Mouse (Mus musculus) limb, embryonic 11.5 days (tissue): Measurements from ENCODE around the gene Ncs1. TPM values are rescaled to one million over a fixed set of nuclear protein-coding genes. Genes with fewer than 3 reads are reported as not detected.
A peak's percentile ranks its signal among the peaks of the same experiment; 100 is the strongest.

ENCODE experiments used
- ATAC-seq: fragments of 200-750 bp; cut with Nextera tagmentation; 2 replicates; pipeline ENCODE4 v1.8.0; 2017; ENCODE audit warnings: low read depth; ENCODE audit not compliant: insufficient number of reproducible peaks, low FRiP score, low TSS enrichment
- DNase-seq: peaks from one replicate; pipeline ENCODE4 v3.0.0-alpha.2; 2015; ENCODE audit warnings: low spot score
- H3K27ac ChIP-seq: fragments of 300-500 bp; sonication (generic); replicated peaks from 2 replicates; pipeline ENCODE4 v1.5.1; 2014; ENCODE audit warnings: low read depth, mild to moderate bottlenecking, low read length
- H3K27me3 ChIP-seq: fragments of 300-500 bp; sonication (generic); 2 replicates; pipeline ENCODE4 v1.6.1; 2014; ENCODE audit warnings: mild to moderate bottlenecking, low read length, mixed read lengths; ENCODE audit not compliant: control insufficient read depth, insufficient read depth
- H3K36me3 ChIP-seq: fragments of 300-500 bp; sonication (generic); 2 replicates; pipeline ENCODE4 v1.6.1; 2014; ENCODE audit warnings: mild to moderate bottlenecking, low read length, moderate library complexity, mixed read lengths; ENCODE audit not compliant: control insufficient read depth, insufficient read depth
- H3K4me1 ChIP-seq: fragments of 300-500 bp; sonication (generic); 2 replicates; pipeline ENCODE4 v1.6.1; 2014; ENCODE audit warnings: low read length, mixed read lengths; ENCODE audit not compliant: control insufficient read depth, insufficient read depth
- H3K4me2 ChIP-seq: fragments of 300-500 bp; sonication (generic); 2 replicates; pipeline ENCODE4 v1.6.1; 2014; ENCODE audit warnings: low read depth, mild to moderate bottlenecking, moderate library complexity; ENCODE audit not compliant: severe bottlenecking
- H3K4me3 ChIP-seq: fragments of 300-500 bp; sonication (generic); 2 replicates; pipeline ENCODE4 v1.5.1; 2014; ENCODE audit warnings: low read depth, low read length
- H3K9ac ChIP-seq: fragments of 300-500 bp; sonication (generic); 2 replicates; pipeline ENCODE4 v1.6.1; 2014; ENCODE audit warnings: mild to moderate bottlenecking, low read length
- H3K9me3 ChIP-seq: fragments of 300-500 bp; sonication (generic); 2 replicates; pipeline ENCODE4 v1.6.1; 2016; ENCODE audit warnings: low read length; ENCODE audit not compliant: control insufficient read depth
- WGBS: fragments of 180-500 bp; shearing (Covaris S2); extraction: QIAGEN DNeasy Blood & Tissue Kit; methylation state at CpG from one replicate; pipeline ENCODE4 v1.1.7; 2014; 5-methylcytosine and 5-hydroxymethylcytosine counted together
- polyA plus RNA-seq: library from polyadenylated mRNA; unstranded; fragments of >200 nt; fragmentation: Nextera tagmentation; extraction: Ambion mirVana; gene quantifications from 2 replicates; pipeline ENCODE4 v1.2.1, GENCODE M21; 2014

The Ncs1 gene
- polyA plus RNA-seq, 1 experiment from 2014 or later = 59.6 TPM

- no peaks in the 10 kb centered on the region for H3K36me3 ChIP-seq
- no peak overlapping the region for H3K9ac ChIP-seq
- no peak overlapping the region for H3K4me2 ChIP-seq
- 74% methylated on average over 22 of the region's 22 CpGs for WGBS
- H3K27me3 ChIP-seq = no peaks in the 10 kb centered on the region
- DNase-seq = no peak
- H3K27ac ChIP-seq = no peak overlapping the region
- H3K9me3 ChIP-seq = no peaks in the 10 kb centered on the region
- H3K4me3 ChIP-seq = no peak overlapping the region
- no peaks in the 10 kb centered on the region for H3K4me1 ChIP-seq
- no peak for ATAC-seq
Measured at GRCm38 (mm10) chr2:31304801-31305665, 59.4 kb downstream of the Ncs1 start.

GRCm38 (mm10) chr2:31305684-31306083 is 60.1 kb downstream of the Ncs1 start:
- H3K4me1 ChIP-seq = no peaks in the 10 kb centered on the region
- H3K27me3 ChIP-seq = no peaks in the 10 kb centered on the region
- DNase-seq = peak; percentile 73
- no peak overlapping the region for H3K27ac ChIP-seq
- ATAC-seq = no peak
- H3K9me3 ChIP-seq = no peaks in the 10 kb centered on the region
- 45% methylated on average over 4 of the region's 4 CpGs for WGBS
- no peaks in the 10 kb centered on the region for H3K36me3 ChIP-seq
- H3K4me2 ChIP-seq = no peak overlapping the region
- H3K9ac ChIP-seq = no peak overlapping the region
- H3K4me3 ChIP-seq = no peak overlapping the region

- no peak for ATAC-seq
- WGBS = 61% methylated on average over 4 of the region's 4 CpGs
- H3K9ac ChIP-seq = no peak overlapping the region
Measured at GRCm38 (mm10) chr2:31308257-31308656, 62.6 kb downstream of the Ncs1 start.

GRCm38 (mm10) chr2:31309549-31309948 is 63.9 kb downstream of the Ncs1 start:
- Histone ChIP-seq H3K27me3 (peaks cover 27% of the 10 kb centered on the region), H3K4me1 (peaks cover 7% of the 10 kb centered on the region), H3K36me3 (no peaks in the 10 kb centered on the region), H3K9ac (no peak overlapping the region), H3K4me2 (no peak overlapping the region), H3K9me3 (no peaks in the 10 kb centered on the region), H3K4me3 (no peak overlapping the region), H3K27ac (no peak overlapping the region)
- DNase-seq (no peak), ATAC-seq (no peak)
- WGBS = 43% methylated on average over 15 of the region's 15 CpGs

More at GRCm38 (mm10) chr2:31308257-31308656, 62.6 kb downstream of the Ncs1 start:
- H3K4me3 ChIP-seq = no peak overlapping the region
- no peak for DNase-seq
- no peaks in the 10 kb centered on the region for H3K9me3 ChIP-seq
- no peaks in the 10 kb centered on the region for H3K36me3 ChIP-seq
- H3K4me2 ChIP-seq = no peak overlapping the region
- no peak overlapping the region for H3K27ac ChIP-seq
- peaks cover 14% of the 10 kb centered on the region for H3K27me3 ChIP-seq
- no peaks in the 10 kb centered on the region for H3K4me1 ChIP-seq

GRCm38 (mm10) chr2:31314007-31314465 is 68.4 kb downstream of the Ncs1 start, which contains the start of gene Hmcn2:
Gene Hmcn2, plus strand, starts transcription at chr2:31314415.
- Histone ChIP-seq H3K4me3 (peak within 1 kb of the TSS; percentile 12; the same call in 1 of the 2 replicates), H3K27ac (no peak within 1 kb of the TSS), H3K27me3 (peaks cover 58% of the 10 kb centered on the region), H3K9ac (no peak within 1 kb of the TSS), H3K4me1 (peaks cover 7% of the 10 kb centered on the region), H3K9me3 (no peaks in the 10 kb centered on the region), H3K36me3 (no peaks in the 10 kb centered on the region), H3K4me2 (peak within 1 kb of the TSS; percentile 51)
- 3% methylated on average over 33 of the region's 33 CpGs for WGBS
- DNase-seq (no peak), ATAC-seq (no peak)

- Histone ChIP-seq H3K9me3 (no peaks in the 10 kb centered on the region), H3K9ac (no peak overlapping the region), H3K4me1 (peaks cover 7% of the 10 kb centered on the region), H3K36me3 (no peaks in the 10 kb centered on the region), H3K27me3 (peaks cover 45% of the 10 kb centered on the region), H3K27ac (no peak overlapping the region), H3K4me3 (no peak overlapping the region), H3K4me2 (no peak overlapping the region)
- WGBS = 23% methylated on average over 2 of the region's 2 CpGs
- ATAC-seq (no peak), DNase-seq (no peak)
Measured at GRCm38 (mm10) chr2:31318162-31318561, 72.5 kb downstream of the Ncs1 start.

DNA sequence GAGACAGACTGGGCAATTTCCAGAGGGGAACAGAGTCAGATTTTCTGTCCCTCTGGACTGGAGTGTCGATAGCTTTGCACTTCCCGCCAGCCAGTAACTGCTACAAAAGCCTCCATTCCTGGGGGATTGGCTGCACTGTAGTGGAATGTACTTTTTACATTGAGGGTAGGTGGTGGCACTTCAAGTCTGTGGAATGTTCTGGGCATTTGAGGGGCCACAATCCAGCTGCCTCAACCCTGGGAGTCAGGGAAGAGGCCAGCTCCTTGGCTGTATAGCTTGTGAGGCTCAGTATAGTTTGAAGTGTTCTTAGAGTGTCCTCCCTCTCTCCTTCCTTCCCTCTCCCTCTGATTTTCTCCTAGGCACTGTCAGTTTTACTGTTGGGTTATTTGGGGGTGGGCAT is 73.6 kb downstream of the Ncs1 start:
- no peak overlapping the region for H3K4me3 ChIP-seq
- DNase-seq (no peak), ATAC-seq (no peak)
- no peak overlapping the region for H3K4me2 ChIP-seq
- no peak overlapping the region for H3K9ac ChIP-seq
- H3K4me1 ChIP-seq = peaks cover 3% of the 10 kb centered on the region; the same call in 1 of the 2 replicates
- no peak overlapping the region for H3K27ac ChIP-seq
- H3K9me3 ChIP-seq = no peaks in the 10 kb centered on the region
- no peaks in the 10 kb centered on the region for H3K36me3 ChIP-seq
- H3K27me3 ChIP-seq = peaks cover 35% of the 10 kb centered on the region
- WGBS = 79% methylated on average over 2 of the region's 2 CpGs

- Histone ChIP-seq H3K4me1 (no peaks in the 10 kb centered on the region), H3K27ac (no peak overlapping the region), H3K9me3 (no peaks in the 10 kb centered on the region), H3K36me3 (no peaks in the 10 kb centered on the region), H3K9ac (no peak overlapping the region), H3K27me3 (no peaks in the 10 kb centered on the region), H3K4me3 (no peak overlapping the region), H3K4me2 (no peak overlapping the region)
- DNase-seq (no peak), ATAC-seq (no peak)
- 68% methylated on average over 10 of the region's 10 CpGs for WGBS
Measured at GRCm38 (mm10) chr2:31327186-31327585, 81.6 kb downstream of the Ncs1 start.
